Mouse (Mus musculus) c-Kit-positive CD71-positive TER-119-positive erythroid progenitor cells, embryonic 14.5 days (primary cell): ENCODE measurements around the gene Pnkd.
"Not testable (repeated sequence)": the region's sequence is repeated elsewhere in the genome, so short reads cannot be mapped to it uniquely, and the experiment has no call there.

Experiments used
- DNase-seq: peaks from one replicate; pipeline ENCODE4 v3.0.0-alpha.2; 2013; ENCODE audit warnings: low spot score

The Pnkd gene

DNA sequence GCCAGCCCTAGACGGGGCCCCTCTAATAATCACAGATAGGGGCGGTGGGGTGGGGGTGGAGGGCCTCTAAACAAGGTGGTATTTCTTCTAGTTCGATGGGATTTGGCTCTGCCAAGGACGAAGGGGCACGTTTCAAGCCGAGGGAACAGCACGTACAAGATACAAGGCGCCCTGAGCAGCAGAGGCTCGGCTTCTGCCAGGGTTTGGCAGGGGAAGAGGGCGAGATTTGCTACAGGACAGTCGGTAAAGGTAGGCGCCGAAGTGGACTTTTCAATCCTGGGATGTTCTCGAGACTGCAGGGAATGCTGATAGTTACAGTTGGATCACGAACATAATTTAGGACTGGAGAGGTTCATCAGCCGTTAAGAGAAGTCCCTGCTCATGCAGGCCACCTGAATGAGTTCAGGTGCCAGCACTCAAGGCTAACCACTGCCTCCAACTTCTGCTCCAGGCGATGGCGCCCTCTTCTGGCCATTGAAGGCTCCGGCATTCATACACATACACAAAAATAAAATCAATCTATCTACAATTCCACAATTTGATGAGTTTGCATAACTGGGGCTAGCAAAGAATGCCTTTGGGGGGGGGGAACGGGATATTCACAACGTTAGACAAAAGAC lies 105.7 kb downstream of the Pnkd start:
- DNase-seq, result peak; percentile 86

DNA sequence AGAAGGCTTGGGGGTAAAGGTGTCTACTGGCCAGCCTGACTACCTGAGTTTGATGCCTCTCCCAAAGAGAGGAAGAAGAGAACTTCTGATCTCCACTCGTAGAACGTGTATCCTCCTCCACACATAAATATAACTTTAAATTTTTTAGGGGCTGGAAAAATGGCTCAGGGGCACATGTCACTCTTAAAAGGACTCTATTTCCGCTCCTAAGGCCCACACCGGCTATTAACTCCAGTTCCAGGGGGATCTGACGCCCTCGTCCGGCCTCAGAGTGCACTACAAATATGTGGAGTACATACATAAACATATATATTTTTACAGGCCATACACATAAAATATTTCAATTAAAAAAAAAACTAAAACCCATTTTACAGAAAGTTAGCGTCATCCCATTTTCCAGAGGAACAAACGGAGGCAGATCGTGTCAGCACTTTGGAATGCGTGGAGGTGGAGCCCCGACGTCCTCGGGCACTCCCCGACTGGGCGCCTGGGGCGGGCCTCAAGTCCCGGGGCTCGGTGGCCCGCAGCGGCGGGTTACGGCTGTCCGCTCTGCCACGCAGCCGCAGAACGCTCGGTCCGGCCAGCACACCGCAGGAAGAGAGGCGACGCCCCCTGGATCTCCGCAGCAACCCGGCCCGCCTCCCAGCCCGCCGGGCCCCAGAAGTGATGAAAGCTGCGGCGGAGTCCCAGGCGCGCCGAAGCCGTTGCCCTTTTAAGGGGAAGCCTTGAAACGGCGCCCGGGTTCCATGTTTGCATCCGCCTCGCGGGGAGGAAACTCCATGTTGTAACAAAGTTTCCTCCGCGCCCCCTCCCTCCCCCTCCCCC lies 106.4 kb downstream of the Pnkd start, which contains the start of gene Ctdsp1:
Gene Ctdsp1, plus strand, starts transcription at position 586 of the 825 bp plus-strand sequence.
- DNase-seq, result peak; percentile 81

DNA sequence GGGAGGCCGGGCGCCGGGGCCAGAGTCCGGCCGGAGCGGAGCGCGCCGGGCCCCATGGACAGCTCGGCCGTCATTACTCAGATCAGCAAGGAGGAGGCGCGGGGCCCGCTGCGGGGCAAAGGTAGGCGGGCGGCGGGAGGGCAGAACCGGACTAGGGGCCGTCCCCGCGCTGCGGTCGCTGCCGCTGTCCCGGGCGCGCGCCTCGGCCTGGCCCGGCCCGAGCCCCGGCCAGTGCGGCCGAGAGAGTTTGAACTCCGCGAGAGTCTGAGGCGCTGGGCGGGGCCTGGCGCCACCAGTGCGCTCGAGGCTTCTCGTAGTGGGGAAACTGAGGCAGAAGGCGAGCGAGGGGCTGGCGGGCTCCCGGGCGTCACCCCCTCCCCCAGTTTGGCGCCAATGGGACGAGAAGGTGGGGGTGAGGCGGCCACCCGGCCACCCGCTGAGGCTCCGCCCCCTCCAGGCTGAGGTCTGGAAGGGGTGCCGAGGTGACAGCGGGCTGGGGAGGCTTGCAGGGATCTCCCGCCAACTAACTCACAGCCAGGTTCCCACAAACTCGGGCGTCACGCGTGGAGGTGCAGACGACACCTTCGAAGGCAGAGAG lies 107.2 kb downstream of the Pnkd start:
- peak; percentile 67 for DNase-seq

DNA sequence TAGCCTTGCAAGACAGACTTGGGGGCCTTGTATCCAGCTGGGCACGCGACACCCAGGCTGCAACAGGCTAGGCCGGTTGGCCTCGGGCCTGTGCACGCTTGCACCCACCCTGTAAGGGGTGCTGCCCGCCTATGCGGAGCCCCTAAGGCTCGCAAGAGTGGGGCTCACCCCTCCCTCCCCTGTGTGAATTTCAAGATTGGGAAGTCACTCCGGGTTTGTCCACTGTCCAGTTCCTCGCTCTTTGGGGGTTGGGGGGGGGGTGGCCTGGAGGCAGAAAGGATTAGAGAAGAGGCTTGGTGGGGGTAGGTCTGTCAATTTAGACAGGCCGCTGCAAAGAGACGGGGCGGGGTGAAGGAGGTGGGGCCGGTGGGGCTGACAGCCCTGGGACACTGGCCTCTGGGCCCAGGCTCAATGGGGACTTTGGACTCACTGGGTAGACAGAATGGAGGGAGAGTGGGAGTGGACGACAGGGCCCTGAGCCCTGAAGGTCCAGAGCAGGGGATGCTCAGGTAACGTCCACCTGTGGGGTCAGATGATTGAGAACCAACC lies 107.8 kb downstream of the Pnkd start:
- no peak for DNase-seq

DNA sequence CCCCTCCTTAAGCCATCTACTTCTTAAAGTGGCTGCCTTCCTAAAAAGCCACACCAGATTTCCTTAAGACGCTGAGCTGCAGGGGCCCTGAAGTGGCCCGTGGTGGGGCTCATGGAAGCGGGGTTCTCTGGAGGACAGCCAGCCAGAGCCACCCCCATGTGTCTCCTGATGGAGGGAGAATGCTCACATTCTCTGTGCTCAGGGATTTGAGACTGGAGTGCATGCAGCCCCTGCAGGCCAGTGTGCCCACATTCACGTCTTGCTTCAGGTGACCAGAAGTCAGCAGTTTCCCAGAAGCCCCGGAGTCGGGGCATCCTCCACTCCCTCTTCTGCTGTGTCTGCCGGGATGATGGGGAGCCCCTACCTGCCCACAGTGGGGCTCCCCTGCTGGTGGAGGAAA lies 108.3 kb downstream of the Pnkd start:
- no peak for DNase-seq

DNA sequence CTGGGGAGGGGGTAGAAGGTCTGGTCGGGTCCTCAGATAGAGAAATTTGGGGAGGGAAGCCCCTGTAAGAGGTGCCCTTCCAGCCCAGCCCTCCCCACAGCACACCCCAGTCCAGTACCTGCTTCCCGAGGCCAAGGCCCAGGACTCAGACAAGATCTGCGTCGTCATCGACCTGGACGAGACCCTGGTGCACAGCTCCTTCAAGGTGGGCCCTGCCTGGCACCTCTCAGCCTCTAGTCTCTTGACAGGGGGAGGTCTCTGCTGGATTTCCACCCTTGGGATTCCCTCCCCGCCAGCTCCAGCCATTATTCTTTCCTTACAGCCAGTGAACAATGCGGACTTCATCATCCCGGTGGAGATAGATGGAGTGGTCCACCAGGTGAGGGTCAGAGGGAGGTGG lies 109.0 kb downstream of the Pnkd start:
- no peak for DNase-seq

DNA sequence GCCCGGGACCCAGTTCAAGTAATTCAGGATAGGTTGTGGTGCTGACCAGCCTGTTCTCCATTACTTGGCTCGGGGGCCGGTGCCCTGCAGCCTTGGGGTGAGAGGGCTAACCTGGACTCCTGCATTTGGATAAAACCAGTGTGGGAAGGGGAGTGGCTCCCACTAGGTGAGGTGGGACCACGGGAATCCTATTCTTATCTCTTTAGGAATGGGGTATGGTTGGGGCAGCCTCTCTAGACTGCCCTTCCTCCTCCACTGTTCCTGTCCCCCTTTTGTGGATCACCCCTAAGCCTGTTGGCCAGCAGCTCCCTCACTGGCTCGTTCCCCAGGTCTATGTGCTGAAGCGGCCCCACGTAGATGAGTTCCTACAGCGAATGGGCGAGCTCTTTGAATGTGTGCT lies 109.6 kb downstream of the Pnkd start:
- no peak for DNase-seq

DNA sequence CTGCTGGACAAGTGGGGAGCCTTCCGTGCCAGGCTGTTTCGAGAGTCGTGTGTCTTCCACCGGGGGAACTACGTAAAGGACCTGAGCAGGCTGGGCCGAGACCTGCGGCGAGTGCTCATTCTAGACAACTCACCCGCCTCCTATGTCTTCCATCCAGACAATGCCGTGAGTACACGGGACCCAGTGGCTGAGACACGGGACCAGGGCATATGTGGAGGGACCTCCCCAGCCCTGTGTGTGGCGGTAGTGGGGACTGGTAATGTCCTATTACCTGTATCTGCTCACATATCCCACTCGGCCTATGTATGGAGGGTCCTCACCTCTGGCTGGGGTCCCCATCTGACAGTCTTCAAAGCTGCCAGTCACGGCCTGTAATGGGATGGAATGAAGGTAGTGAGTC lies 110.1 kb downstream of the Pnkd start:
- no peak for DNase-seq

DNA sequence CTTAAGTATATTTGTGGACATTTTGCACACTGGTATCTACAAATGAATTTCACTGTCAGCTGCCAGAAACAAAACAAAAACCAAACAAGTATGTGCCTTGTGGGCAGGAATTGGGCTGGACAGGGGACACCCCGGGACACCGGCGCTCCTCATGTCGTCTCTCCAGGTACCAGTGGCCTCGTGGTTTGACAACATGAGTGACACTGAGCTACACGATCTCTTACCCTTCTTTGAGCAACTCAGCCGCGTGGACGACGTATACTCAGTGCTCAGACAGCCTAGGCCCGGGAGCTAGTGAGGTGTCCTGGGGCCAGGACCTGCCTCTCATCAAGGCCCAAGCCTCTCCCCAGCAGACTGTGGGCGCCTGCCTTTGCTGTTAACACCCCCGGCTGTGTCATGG lies 110.6 kb downstream of the Pnkd start:
- DNase-seq, result no peak

DNA sequence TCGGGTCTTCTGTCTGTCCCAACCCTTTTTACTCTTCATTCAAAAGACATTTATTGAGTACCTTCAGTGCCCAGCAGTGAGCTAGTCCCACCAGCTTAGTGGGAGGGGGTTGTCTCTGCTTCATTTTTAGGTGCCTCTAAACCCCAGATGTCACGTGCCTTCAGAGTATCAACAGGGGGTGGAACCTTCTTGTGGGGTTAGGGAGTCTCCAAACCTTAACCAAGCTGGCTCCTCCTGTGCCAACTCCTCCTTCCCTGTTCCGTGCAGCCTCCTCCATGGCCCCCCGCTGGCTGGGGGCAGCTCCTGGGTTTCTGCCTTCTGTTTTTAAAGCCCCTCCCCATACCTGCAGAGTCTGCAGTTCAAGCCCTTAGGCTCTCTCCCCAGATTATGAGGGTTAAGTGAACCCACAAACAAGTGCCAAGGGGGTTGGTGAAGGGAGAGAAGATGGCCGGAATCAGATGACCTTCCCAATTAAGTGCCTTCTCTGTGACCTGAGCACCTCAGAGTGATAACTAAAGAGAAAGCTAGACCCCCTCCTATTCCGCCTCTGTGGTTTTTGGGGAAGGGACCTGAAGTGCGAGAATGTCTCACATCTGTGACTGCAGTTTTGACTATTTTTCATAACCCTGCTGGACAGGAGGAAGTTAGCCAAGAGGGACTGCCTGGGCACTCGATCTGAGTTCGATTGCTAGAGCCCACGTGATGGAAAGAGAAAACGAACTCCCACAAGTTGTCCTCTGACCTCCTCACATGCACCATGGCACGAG lies 111.9 kb downstream of the Pnkd start:
- not testable (repeated sequence) for DNase-seq

DNA sequence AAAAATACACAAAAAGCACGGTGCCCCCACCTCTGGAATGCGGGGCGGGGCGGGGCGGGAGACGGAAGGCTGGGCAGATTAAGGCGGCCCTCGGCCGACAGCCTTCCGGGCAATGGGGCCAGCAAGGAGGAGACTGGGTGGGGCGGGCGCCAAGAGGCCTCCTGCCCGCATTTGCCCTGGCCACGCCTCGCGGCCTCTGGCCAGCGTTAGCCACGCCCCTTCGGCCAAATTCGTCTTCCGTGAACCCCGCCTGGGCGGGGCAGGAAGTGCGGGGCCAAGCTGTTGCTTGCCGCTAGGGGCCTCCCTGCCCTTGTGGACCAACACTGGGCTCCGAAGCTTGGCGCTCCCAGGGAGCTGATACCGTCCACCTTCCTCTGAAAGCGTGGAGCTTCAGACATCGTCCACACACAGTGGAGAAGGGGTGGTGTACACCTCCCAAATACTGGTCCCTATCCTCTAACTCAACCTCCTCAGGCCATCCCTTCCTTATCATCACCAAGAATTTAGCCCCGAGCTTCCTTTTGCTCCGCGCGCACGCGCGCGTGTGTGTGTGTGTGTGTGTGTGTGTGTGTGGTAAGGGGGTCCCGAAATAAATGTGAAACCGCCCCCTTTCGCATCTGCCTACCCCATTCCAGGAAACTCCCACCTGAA lies 112.7 kb downstream of the Pnkd start:
- peak; percentile 97 for DNase-seq

DNA sequence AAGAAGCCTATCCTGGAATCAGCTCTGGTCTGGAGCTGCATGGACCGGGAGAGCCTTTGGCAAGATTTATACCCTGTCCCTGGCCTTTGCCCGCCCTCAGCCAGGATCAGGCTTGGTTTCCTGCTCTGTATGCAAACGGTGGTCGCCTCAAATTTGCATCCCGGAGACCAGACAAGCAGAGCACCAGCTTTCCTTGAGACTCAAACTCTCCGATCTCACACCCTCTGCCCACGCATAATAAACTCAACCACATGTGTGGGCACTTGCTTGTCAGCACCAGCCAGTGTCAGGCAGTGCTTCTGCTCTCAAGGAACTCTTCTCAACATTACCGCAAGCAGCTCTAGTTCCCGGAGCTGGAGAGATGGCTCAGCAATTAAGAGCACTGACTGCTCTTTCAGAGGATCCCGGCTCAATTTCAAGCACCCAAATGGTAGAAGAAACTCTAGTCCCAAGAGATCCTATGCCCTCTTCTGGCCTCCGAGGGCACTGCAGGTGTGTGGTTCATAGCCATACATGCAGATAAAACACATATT lies 113.3 kb downstream of the Pnkd start:
- DNase-seq, result peak; percentile 70

DNA sequence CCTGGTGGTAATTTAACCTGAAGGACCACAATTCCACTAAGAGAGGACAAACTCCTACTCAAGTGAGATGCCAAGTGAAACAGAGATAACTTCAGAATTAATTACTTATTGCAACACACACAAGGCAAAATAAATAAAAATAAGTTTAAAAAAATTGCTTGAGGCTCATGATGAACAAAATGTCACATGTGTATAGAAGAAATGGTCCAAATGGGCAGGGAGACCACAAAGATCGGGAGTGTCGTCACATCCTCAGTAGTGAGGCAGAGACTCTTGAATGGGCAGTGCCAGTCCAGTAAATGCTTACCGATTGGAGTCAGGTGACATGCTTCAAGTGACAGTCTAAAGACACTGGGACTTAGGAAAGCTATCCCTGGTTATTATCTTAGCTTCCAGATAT lies 115.8 kb downstream of the Pnkd start:
- DNase-seq, result no peak

DNA sequence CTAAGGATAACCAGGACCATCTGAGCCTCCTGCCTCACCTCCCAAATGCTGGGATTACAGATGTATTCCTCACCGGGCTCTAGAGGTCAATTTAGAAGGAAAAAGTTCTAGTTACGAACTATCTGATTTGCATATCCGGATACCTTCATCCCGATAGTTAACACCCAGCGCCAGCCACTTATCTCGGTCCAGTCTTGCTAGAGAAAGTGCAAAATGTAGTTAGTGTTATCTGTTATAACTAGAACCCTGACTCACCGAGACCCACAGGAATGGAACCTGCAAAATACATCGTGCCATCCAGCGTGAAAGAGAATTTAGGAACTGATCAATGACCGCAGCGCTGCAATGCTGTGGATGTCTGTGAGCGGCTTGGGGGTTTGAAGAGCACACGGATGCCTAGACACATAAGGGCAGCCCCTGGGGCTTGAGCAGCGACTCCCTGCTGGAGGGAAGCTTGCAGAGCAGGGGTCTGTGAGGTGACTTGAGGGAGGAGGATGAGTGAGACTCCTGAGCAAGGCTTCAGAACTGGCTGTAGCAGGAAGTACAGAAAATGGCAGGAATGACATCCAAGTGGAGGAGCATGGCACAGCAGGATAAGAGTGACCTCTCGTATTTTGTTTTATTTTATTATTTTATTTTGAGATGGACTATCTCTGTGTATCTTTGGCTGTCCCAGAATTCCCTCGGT lies 116.4 kb downstream of the Pnkd start:
- DNase-seq, result no peak
